Mouse (Mus musculus) retina, adult 2 months (tissue): Measurements from ENCODE around the gene Jmy.
A peak's percentile ranks its signal among the peaks of the same experiment; 100 is the strongest.
"Not testable (repeated sequence)": the region's sequence is repeated elsewhere in the genome, so short reads cannot be mapped to it uniquely, and the experiment has no call there.

ENCODE experiments used
- DNase-seq: peaks from one replicate; pipeline ENCODE4 v3.0.0-alpha.2; 2012; ENCODE audit warnings: low read depth, low spot score

Gene Jmy

GRCm38 (mm10) chr13:93499167-93499972, at the start of gene Jmy:
Gene Jmy (minus strand): TSS chr13:93499808.
- DNase-seq = peak; percentile 72

DNA sequence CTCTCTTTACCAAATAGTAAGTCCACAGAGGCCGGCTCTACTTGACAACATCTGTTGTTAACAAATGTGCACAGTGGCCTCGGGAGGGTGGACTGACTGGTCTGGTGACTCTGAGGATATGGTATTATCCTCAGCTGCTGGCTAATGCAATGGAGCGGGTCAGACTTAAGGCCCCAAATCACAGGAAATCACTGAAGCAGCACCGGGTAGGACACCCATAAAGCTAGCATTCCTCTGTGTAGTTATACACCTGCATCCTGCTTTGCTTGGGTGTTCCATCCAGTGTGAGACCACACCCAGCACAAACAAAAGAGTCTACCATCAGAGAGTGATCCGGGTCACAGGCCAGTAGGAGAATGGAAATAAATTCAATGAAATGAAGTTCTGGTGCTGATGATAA, 48.0 kb upstream of the Jmy start:
- no peak for DNase-seq

- DNase-seq = no peak
Measured at GRCm38 (mm10) chr13:93546011-93546410, 46.4 kb upstream of the Jmy start.

DNA sequence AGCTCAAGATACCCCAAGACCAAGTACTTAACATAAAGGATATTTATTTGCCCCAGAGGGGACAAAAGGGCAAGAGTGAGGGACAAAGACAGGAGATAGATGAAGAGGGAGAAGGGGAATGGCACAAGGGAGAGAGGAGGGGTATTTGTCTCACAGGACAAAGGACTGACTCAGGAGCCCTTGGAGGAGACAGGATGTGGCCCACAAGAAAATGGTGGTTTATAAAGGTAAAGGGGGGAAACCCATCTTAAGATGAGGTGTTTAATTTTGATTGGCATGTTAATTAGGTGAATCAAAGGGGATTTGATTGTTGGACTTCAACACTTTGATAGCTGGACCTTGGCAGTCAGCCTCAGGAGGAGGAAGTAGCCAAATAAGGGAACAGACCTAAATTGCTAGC, 44.7 kb upstream of the Jmy start:
- DNase-seq = no peak

DNA sequence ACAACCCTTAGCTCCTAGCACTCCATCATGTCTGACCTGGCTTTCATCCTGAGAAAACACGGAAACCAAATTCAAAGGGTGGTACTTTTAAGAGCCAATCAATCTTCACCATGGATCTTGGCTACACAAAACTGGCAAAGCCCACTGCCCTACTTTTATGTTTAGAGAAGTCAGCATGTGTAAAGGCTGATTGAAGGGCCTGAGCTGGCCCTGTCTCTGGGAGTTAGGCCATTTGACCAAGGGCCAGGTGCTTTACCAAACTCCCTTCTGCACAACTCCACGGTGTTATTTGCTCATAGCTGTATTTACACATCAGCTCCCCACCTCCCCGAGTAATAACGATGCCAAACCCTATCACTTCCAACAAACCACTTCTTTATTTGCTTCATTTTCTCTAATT, 39.7 kb upstream of the Jmy start:
- no peak for DNase-seq

- DNase-seq = no peak
Measured at GRCm38 (mm10) chr13:93518753-93519319, 19.2 kb upstream of the Jmy start.

GRCm38 (mm10) chr13:93517223-93517622, 17.6 kb upstream of the Jmy start:
- DNase-seq = no peak

DNA sequence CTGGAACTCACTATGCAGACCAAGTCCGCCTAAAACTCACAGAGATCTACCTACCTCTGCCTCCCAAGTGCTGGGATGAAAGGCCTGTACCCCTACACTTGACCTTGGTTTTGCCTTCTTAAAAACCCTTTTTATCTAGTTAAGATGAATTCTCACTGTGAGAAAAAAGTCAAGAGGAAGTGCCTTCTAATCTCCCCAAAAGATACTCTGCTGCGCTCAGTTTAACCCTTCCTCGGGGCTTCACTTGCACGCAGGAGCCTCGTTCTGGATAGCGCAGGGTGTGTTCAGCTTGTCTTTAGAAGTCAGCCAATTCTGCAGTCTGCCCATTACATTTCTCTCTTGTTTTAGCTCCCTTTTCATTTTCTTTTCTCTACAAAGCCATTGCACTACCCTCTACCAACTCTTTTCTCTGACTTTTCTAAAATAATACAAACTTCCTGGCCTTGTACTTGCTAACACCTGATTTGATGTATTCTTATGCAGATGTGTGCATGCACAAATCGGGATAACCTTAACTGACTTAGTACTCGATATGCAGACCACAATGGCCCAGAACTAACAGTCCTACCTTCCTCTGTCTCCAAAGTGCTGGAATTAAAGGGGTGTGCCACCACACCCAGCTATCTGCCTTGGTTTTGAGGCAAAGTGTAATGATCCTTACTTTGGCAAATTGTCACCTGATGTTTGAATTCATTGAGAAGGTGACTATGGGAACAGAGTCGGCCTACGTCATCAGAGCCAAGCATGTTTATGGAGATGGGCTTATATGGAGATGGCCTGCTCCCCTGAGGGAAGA, 14.6 kb upstream of the Jmy start:
- DNase-seq = no peak

GRCm38 (mm10) chr13:93510447-93511180, 11.0 kb upstream of the Jmy start:
- no peak for DNase-seq

DNA sequence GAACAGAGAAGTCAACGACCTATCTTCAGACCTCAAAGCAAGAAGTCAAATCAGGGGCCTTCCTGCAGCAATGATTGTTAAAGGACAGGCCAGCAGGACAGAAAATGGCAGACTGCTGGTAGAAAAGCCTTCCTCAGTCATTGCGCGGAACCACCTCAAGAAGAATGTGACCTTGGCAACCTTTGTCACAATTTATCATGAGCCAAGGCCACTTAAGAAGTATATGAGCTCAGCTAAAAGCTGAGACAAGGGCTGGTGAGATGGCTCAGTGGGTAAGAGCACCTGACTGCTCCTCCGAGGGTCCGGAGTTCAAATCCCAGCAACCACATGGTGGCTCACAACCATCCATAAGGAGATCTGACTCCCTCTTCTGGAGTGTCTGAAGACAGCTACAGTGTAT, 7.3 kb upstream of the Jmy start:
- not testable (repeated sequence) for DNase-seq

GRCm38 (mm10) chr13:93501724-93502123, 2.1 kb upstream of the Jmy start:
- DNase-seq = no peak

- no peak for DNase-seq
Measured at GRCm38 (mm10) chr13:93499973-93500633, 495 bp upstream of the Jmy start.

- DNase-seq = no peak
Measured at GRCm38 (mm10) chr13:93498211-93499166, 1.1 kb downstream of the Jmy start.

DNA sequence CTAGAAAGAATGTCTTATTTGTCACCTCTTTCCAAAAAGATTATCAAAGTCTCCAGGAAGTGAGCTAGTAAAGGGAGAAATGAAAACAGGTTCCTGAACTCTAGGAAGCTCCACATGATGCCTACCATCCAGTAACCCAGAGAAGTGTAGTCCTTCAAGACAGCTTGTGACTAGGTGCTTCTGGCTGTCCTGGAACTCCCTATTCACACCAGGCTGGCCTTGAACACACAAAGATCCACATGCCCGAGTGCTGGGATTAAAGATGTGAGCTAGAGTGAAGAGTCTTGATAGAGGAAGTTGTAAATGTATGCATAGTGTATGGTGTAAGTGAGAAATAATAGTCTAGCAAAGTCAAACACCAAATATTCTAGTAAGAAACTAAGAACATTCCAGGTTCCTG, 2.6 kb downstream of the Jmy start:
- DNase-seq = no peak

DNA sequence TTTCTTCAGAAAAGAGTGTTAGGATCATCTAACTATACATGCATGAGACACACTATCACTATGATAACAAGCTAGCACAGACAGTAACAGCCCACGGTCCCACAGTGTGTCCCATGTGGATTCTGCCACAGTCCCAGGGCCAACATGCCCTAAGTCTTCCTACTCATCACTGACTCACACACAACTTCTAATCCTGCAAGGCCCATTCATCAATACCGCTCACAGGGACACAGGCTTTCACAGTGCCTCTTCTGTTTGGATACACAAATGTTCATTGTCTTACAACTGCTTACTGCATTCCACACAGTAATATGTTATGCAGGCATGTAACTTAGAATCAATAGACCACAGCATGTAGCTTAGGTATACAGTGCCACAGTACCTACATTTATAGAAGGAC, 11.1 kb downstream of the Jmy start:
- DNase-seq = no peak

- DNase-seq = no peak
Measured at GRCm38 (mm10) chr13:93487734-93488133, 11.9 kb downstream of the Jmy start.

- DNase-seq = no peak
Measured at GRCm38 (mm10) chr13:93484276-93484675, 15.3 kb downstream of the Jmy start.

GRCm38 (mm10) chr13:93481110-93481509, 18.5 kb downstream of the Jmy start:
- no peak for DNase-seq

DNA sequence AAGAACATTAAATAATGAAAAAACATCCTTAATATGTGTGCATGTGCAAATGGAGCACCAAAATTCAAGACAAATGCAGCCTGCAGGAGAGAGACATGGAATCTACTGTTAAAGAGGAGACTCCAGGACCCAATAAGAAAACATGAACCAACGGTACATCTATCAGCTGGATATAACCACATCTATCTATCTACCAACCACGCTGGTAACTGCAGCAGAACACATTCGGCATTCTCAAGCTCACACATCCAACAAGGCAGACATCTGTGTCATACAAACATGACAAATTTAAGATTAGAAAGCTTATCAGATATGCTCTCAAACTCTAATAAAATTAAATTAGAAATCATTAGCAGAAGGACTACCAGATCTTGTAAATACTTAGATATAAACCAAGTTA, 21.3 kb downstream of the Jmy start:
- no peak for DNase-seq

DNA sequence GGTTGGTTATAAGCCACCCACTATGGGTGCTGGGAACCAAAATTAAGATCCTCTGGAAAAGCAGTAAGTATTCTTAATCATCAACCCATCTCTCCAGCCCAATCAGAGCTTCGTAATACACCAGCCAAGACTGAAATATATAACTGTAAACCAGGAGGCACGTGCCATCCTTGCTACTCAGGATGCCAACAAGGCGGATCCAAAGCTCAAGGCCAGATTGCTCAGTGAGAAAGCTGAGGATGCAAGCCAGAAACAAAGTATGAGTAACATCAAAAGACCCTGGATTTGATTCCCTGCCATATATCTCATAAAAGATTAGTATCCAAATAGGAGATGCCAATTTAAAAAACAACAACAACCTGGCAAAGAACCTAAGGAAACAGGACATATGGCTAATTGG, 31.3 kb downstream of the Jmy start:
- no peak for DNase-seq
